Mouse (Mus musculus) embryonic facial prominence, embryonic 13.5 days (tissue): Measurements from ENCODE around the gene Slco3a1. TPM values are rescaled to one million over a fixed set of nuclear protein-coding genes. Genes with fewer than 3 reads are reported as not detected.

Source experiments
- ATAC-seq: fragments of 200-750 bp; cut with Nextera tagmentation; 2 replicates; pipeline ENCODE4 v1.8.0; 2017; ENCODE audit warnings: low read depth; ENCODE audit not compliant: insufficient number of reproducible peaks, insufficient read depth, low FRiP score, low TSS enrichment
- H3K27ac ChIP-seq: fragments of 300-500 bp; sonication (generic); 2 replicates; pipeline ENCODE4 v1.5.1; 2015; ENCODE audit warnings: moderate library complexity, mild to moderate bottlenecking, inconsistent platforms
- H3K27me3 ChIP-seq: fragments of 300-500 bp; sonication (generic); 2 replicates; pipeline ENCODE4 v1.6.1; 2015; ENCODE audit warnings: mild to moderate bottlenecking, inconsistent platforms
- H3K36me3 ChIP-seq: fragments of 300-500 bp; sonication (generic); 2 replicates; pipeline ENCODE4 v1.6.1; 2015; ENCODE audit warnings: mild to moderate bottlenecking, inconsistent platforms
- H3K4me1 ChIP-seq: fragments of 300-500 bp; sonication (generic); 2 replicates; pipeline ENCODE4 v1.6.1; 2015; ENCODE audit warnings: inconsistent platforms
- H3K4me2 ChIP-seq: fragments of 300-500 bp; sonication (generic); 2 replicates; pipeline ENCODE4 v1.6.1; 2015; ENCODE audit warnings: moderate library complexity, mild to moderate bottlenecking, inconsistent platforms
- H3K4me3 ChIP-seq: fragments of 300-500 bp; sonication (generic); 2 replicates; pipeline ENCODE4 v1.5.1; 2015; ENCODE audit warnings: mild to moderate bottlenecking, inconsistent platforms
- H3K9ac ChIP-seq: fragments of 300-500 bp; sonication (generic); 2 replicates; pipeline ENCODE4 v1.6.1; 2015; ENCODE audit warnings: mild to moderate bottlenecking, inconsistent platforms
- H3K9me3 ChIP-seq: fragments of 300-500 bp; sonication (generic); 2 replicates; pipeline ENCODE4 v1.6.1; 2016; ENCODE audit warnings: inconsistent platforms
- WGBS: fragments of 180-500 bp; shearing (Covaris S2); methylation state at CpG from one replicate; pipeline ENCODE4 v1.1.7; 2015; ENCODE audit warnings: mixed read lengths; 5-methylcytosine and 5-hydroxymethylcytosine counted together
- polyA plus RNA-seq: library from polyadenylated mRNA; unstranded; fragments of >200 nt; fragmentation: Nextera tagmentation; extraction: Ambion mirVana; gene quantifications from 2 replicates; pipeline ENCODE4 v1.2.1, GENCODE M21; 2015

Slco3a1 gene
- polyA plus RNA-seq, 1 experiment from 2014 or later: 11.6 TPM

DNA sequence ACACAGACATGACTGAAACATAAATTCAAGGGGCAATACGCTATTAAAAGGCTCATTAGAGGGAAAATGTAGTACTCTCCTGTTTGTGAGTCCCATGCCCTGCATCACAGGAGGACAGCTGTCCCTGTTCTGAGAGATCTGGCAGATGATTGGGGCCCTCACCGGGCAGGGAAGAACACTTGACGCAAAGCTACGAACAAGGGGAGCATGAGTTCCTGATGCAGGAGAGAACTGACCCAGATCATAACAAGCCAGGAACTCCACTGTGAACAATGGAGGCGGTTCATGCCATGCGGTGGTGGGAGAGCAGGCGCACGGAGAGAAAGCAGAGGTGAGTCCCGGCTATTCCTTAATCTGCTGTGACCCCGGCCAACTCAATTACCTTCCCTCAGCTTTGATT, 48.9 kb downstream of the Slco3a1 start:
- no peak for ATAC-seq
- Histone ChIP-seq H3K9me3 (no peaks in the 10 kb centered on the region), H3K4me1 (0 out of 2 replicates have a peak, but pooled peaks cover 4% of the 10 kb centered on the region), H3K9ac (no peak overlapping the region), H3K4me3 (no peak overlapping the region), H3K4me2 (no peak overlapping the region), H3K27me3 (no peaks in the 10 kb centered on the region), H3K27ac (no peak overlapping the region), H3K36me3 (no peaks in the 10 kb centered on the region)
- WGBS: 70% methylated on average over 10 of the region's 10 CpGs

DNA sequence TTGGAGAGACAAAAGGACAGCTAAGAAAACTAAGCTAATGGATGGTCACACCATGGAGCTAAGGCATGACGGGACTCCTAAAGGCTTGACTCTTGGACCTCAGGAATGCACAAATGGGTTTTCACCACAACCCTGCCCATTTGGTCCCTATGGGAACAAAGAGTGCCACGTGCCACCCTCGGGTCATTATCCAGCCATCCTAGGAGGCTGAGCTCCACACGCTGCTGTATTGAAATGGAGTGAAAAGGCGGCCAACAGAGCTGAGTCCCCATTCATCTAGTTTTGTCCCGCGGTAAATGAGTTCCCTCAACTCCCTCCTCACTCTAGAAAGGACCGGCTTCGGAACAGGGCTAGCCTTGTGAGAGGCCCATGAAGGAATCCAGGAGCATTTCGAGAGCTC, 53.4 kb downstream of the Slco3a1 start:
- Histone ChIP-seq H3K9me3 (no peaks in the 10 kb centered on the region), H3K4me1 (no peaks in the 10 kb centered on the region), H3K27me3 (no peaks in the 10 kb centered on the region), H3K4me2 (no peak overlapping the region), H3K9ac (no peak overlapping the region), H3K4me3 (no peak overlapping the region), H3K27ac (no peak overlapping the region), H3K36me3 (no peaks in the 10 kb centered on the region)
- WGBS: 82% methylated on average over 10 of the region's 10 CpGs
- no peak for ATAC-seq

DNA sequence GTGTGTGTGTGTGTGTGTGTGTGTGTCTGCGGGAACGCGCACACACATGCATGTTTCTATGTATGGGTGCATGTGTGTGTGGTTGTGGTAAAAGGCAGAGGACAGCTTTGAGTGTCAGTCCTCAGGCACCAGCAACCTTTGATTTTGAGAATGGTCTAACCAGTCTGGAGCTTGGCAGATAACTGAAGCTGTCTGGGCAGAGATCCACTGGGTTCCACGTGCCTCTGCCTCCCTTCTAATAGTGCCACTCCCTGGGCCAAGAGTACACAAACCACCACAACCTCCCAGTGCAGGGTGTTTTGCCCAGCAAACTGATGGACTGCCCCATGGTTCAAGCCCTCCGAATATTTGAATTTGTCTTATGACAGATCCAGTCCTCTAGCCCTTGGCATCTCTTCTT, 55.1 kb downstream of the Slco3a1 start:
- no peaks in the 10 kb centered on the region for H3K27me3 ChIP-seq
- no peak overlapping the region for H3K27ac ChIP-seq
- H3K9me3 ChIP-seq: no peaks in the 10 kb centered on the region
- no peak overlapping the region for H3K9ac ChIP-seq
- no peaks in the 10 kb centered on the region for H3K4me1 ChIP-seq
- ATAC-seq: no peak
- no peaks in the 10 kb centered on the region for H3K36me3 ChIP-seq
- WGBS: 90% methylated on average over 5 of the region's 5 CpGs
- H3K4me3 ChIP-seq: no peak overlapping the region
- H3K4me2 ChIP-seq: no peak overlapping the region

DNA sequence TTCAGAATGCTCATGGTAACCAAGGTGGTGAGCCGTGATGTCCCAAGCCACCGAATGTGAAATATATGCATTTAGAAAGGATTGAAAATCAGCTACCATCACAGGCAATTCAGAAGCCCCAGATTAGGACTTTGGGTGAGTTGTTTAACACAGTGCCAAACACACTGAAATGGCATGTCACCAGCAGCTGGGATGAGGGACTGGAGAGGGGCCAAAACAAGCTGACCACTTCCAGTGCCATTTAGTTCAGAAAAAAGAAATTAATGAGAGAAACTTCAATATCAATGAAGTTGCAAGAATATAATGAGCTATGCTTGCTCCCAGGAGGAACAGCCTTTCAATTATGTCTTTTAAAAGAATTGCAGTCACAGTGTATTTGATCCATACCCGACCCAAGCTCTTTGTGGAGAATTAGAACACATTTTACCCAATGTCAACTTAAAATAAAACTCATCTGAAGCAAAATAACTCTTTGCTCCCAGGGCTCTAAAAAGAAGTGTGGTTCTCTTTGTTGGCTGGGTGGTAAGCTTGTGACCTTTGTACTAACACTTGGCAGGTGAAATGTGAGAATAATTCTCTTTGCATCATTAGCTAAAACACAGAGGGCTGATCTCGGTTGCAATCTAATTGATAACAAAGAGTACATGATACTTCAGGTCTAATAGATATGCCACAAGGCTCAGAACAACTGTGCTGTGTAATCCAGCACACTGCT, 56.2 kb downstream of the Slco3a1 start:
- H3K9ac ChIP-seq: no peak overlapping the region
- H3K4me1 ChIP-seq: no peaks in the 10 kb centered on the region
- H3K27ac ChIP-seq: no peak overlapping the region
- H3K4me2 ChIP-seq: no peak overlapping the region
- WGBS: 74% methylated on average over 4 of the region's 4 CpGs
- no peak for ATAC-seq
- H3K36me3 ChIP-seq: no peaks in the 10 kb centered on the region
- no peak overlapping the region for H3K4me3 ChIP-seq
- H3K27me3 ChIP-seq: no peaks in the 10 kb centered on the region
- no peaks in the 10 kb centered on the region for H3K9me3 ChIP-seq

DNA sequence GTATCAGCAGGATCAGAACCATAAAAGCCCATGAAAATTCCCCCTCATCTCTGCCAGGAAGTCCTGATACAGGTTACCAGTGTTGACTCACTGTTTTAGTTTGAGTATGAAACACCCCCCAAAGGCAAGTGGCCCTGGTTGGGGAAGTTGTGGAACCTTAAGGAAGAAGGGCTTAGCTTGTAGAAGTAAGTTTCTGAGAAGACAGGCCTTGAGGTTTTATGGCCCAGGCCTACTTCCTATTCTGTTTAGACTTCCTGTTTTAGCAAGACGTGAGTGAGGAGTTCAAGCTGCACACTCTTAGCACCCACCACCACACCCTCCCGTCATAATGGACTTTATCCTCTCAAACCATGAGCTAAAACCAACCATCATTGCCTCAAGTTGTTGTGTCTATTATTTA, 57.4 kb downstream of the Slco3a1 start:
- Histone ChIP-seq H3K4me2 (no peak overlapping the region), H3K9me3 (no peaks in the 10 kb centered on the region), H3K27ac (no peak overlapping the region), H3K27me3 (no peaks in the 10 kb centered on the region), H3K9ac (no peak overlapping the region), H3K36me3 (no peaks in the 10 kb centered on the region), H3K4me3 (no peak overlapping the region), H3K4me1 (no peaks in the 10 kb centered on the region)
- no peak for ATAC-seq
- 77% methylated on average over 2 of the region's 2 CpGs for WGBS

DNA sequence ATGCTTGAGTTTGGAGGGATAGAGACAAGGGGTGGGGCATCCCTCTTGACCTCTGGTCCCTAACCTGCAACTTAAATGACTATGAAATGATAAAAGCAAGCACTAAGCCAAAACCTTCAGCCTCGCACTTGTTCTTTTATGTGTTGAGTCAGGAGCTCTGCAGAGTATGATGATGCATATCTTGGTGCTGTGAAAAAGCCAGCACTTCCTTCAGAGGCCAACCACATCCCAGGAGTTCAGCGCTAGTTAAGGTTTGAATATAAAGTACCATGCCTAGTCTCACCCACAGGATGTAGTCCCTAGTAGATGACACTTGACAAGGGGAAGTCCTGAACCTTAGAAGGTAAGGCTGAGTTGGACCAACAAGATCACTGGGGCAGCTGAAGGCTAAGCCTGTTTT, 59.1 kb downstream of the Slco3a1 start:
- 0 out of 2 replicates have a peak, but pooled peaks cover 5% of the 10 kb centered on the region for H3K4me1 ChIP-seq
- no peaks in the 10 kb centered on the region for H3K9me3 ChIP-seq
- H3K4me3 ChIP-seq: no peak overlapping the region
- H3K4me2 ChIP-seq: no peak overlapping the region
- no peaks in the 10 kb centered on the region for H3K36me3 ChIP-seq
- no peak overlapping the region for H3K27ac ChIP-seq
- H3K27me3 ChIP-seq: no peaks in the 10 kb centered on the region
- H3K9ac ChIP-seq: no peak overlapping the region
- WGBS: 78% methylated on average over 2 of the region's 2 CpGs
- ATAC-seq: no peak

DNA sequence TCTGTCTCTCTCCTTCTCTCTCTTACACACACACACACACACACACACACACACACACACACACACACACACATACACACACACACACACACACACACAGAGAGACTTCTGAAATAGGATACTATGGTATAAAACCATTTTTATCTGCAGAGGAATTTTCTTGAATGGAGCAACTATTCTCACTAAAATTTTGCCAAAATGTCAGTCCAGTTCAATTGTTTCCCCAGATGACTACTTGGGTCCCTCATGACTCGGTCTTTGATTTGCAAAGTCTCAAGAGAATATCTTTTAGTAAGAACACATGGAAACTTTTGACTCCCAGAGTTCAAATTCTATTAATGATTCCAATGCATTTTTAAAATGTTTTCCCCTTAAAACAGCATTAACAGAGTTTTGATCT, 60.8 kb downstream of the Slco3a1 start:
- no peak for ATAC-seq
- H3K4me2 ChIP-seq: no peak overlapping the region
- no peaks in the 10 kb centered on the region for H3K36me3 ChIP-seq
- no peaks in the 10 kb centered on the region for H3K27me3 ChIP-seq
- no peaks in the 10 kb centered on the region for H3K9me3 ChIP-seq
- WGBS: 67% methylated on average over 1 of the region's 1 CpGs
- H3K27ac ChIP-seq: no peak overlapping the region
- no peak overlapping the region for H3K4me3 ChIP-seq
- H3K4me1 ChIP-seq: 0 out of 2 replicates have a peak, but pooled peaks cover 5% of the 10 kb centered on the region
- H3K9ac ChIP-seq: no peak overlapping the region

DNA sequence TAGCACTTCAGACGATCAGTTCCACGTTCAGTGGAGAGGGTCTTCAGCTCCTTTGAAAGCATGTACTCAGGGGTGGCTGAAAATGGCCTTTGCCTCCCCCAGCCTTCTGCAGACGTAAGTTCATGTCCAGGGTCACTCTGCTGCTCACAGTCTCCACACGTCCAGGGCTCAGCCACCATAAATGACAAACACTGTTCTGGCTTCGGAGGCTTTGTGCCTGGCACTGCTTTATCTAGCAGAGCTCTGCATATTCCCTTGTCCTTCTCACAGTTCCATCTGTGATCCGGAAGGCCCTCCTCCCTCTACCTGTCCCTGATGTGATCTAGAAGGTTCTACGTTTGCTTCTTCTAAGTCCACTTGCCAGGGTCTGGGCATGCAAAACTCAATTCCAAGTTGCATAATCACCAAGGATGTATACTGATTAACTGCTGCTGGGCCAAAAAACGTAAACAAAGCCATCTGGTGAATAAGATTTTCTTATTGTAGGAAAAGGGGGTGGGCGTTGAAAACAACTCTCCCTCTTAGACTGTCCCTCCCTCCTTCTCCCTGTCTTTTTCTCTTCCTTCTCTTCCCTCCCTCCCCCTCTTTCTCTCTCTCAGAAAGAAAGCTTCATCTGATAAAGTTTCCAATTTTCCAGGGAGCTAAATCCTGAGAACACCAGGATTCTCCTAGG, 62.8 kb downstream of the Slco3a1 start:
- 0 out of 2 replicates have a peak, but pooled peaks cover 5% of the 10 kb centered on the region for H3K4me1 ChIP-seq
- H3K4me3 ChIP-seq: no peak overlapping the region
- H3K9ac ChIP-seq: no peak overlapping the region
- no peaks in the 10 kb centered on the region for H3K9me3 ChIP-seq
- ATAC-seq: no peak
- no peaks in the 10 kb centered on the region for H3K27me3 ChIP-seq
- H3K36me3 ChIP-seq: no peaks in the 10 kb centered on the region
- WGBS: 72% methylated on average over 9 of the region's 9 CpGs
- H3K4me2 ChIP-seq: no peak overlapping the region
- no peak overlapping the region for H3K27ac ChIP-seq

DNA sequence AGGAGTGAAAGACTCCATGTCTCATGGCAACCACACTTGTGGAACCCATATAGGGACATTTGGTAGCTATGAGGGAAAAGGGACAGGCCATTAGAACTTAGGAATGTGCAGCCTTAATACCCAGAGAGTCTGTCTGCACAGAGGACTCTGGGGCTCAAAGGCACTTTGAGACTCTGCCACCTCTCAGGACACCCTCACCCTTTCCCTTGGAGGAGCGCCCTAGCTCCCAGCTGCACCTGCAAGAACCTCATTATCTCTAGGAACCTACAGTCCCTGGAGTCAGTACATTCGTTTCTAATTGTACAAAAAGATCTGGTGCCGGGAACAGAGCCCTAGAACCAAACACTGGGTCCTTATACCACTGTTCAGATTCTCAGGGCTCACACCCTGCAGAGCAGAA, 66.4 kb downstream of the Slco3a1 start:
- Histone ChIP-seq H3K4me3 (no peak overlapping the region), H3K27ac (no peak overlapping the region), H3K9me3 (no peaks in the 10 kb centered on the region), H3K9ac (no peak overlapping the region), H3K4me1 (0 out of 2 replicates have a peak, but pooled peaks cover 5% of the 10 kb centered on the region), H3K27me3 (no peaks in the 10 kb centered on the region), H3K4me2 (no peak overlapping the region), H3K36me3 (no peaks in the 10 kb centered on the region)
- no peak for ATAC-seq
- 86% methylated on average over 3 of the region's 3 CpGs for WGBS

DNA sequence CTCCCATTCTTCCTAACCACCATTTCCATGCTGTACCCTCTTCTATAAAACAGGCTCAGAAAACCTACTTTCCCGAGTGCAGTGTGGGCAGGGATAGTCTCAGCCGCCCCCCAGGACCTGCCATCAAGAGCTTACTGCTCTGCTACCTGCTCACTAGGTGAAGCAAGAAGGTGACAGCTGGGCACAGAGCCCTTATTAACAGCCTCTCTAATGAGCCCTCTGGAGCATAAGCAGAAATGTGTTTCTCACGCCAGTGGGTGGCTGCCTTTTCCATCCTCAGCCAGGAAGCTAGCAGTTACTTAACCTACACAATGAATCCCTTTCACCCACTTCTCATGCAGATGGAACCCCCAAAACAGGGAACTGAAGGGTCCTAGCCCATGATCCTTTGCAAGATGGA, 66.9 kb downstream of the Slco3a1 start:
- no peak overlapping the region for H3K9ac ChIP-seq
- 0 out of 2 replicates have a peak, but pooled peaks cover 9% of the 10 kb centered on the region for H3K4me1 ChIP-seq
- 74% methylated on average over 3 of the region's 3 CpGs for WGBS
- no peak overlapping the region for H3K4me2 ChIP-seq
- no peak overlapping the region for H3K4me3 ChIP-seq
- no peak for ATAC-seq
- H3K27ac ChIP-seq: no peak overlapping the region
- H3K36me3 ChIP-seq: no peaks in the 10 kb centered on the region
- no peaks in the 10 kb centered on the region for H3K27me3 ChIP-seq
- no peaks in the 10 kb centered on the region for H3K9me3 ChIP-seq

DNA sequence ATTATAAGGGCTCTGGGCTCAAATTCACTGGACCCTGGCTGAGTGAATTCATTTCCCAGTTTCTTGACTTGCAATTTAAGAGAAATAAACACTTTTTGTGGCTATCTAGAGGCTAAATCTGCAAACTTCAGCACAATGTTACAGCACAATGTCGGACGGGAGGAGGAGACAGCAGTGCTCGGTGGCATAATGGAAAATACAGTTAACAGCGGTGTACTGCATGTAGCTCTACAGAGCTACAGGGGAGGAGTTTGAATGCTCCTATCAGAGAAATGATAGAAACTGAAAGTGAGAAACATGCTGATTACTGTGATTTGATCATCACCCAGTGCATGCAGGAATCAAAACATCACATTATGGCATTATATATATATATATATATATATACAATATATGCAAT, 68.5 kb downstream of the Slco3a1 start:
- Histone ChIP-seq H3K9me3 (no peaks in the 10 kb centered on the region), H3K4me1 (peaks cover 10% of the 10 kb centered on the region), H3K27me3 (no peaks in the 10 kb centered on the region), H3K4me3 (no peak overlapping the region), H3K36me3 (no peaks in the 10 kb centered on the region), H3K27ac (no peak overlapping the region), H3K9ac (no peak overlapping the region), H3K4me2 (no peak overlapping the region)
- no peak for ATAC-seq
- 90% methylated on average over 4 of the region's 4 CpGs for WGBS

DNA sequence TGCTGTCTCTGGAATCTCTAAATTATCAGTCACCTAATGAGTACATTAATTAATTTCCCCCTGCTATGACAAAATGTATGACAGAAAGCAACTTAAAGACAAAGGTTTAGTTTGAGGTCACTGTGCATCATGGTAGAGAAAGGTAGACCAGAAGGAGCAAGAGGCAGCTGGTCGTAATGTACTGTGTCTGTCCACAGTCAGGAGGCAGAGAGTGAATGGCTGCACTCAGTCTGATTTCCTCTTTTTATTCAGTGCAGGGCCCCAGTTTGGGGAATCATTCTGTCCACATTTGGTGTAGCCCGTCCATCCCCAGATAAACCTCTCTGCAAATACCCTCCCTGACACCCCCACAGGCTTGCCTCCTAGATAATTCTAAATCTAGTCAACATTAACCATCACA, 68.9 kb downstream of the Slco3a1 start:
- no peaks in the 10 kb centered on the region for H3K36me3 ChIP-seq
- no peak for ATAC-seq
- H3K27ac ChIP-seq: no peak overlapping the region
- H3K9ac ChIP-seq: no peak overlapping the region
- H3K27me3 ChIP-seq: no peaks in the 10 kb centered on the region
- H3K4me1 ChIP-seq: peaks cover 14% of the 10 kb centered on the region
- H3K9me3 ChIP-seq: no peaks in the 10 kb centered on the region
- no peak overlapping the region for H3K4me2 ChIP-seq
- 87% methylated on average over 2 of the region's 2 CpGs for WGBS
- no peak overlapping the region for H3K4me3 ChIP-seq
